ENCODE assay signal across 9 mouse cellular contexts in genomic region chr14:29721131-29721487, GRCm38 (mm10). TPM values are rescaled to one million over a fixed set of nuclear protein-coding genes. Genes with fewer than 3 reads are reported as not detected.
A peak's percentile ranks its signal among the peaks of the same experiment; 100 is the strongest.
DNase-seq lines count a peak whose midpoint lies in the region; ATAC-seq lines count a peak whose summit lies in the region.
"Had no signal": no experiment of that assay in that cellular context is flagged by ENCODE, and none has a peak within 500 bp of the region (broad histone marks: within the 10 kb centered on the region; RNA-seq: fewer than 3 reads in every experiment).

No protein-coding gene starts in this region.

- H3K4me3 ChIP-seq in heart, embryonic 12.5 days, result peak overlapping the region; percentile 69
- H3K4me3 ChIP-seq in hindbrain, embryonic 11.5 days (ENCODE audit: low read depth, low read length), result peak overlapping the region; percentile 66
- H3K4me3 ChIP-seq in midbrain, embryonic 11.5 days (ENCODE audit: low read depth, low read length), result peak overlapping the region; percentile 50

- DNase-seq in heart, postnatal 25 days (ENCODE audit: low spot score), result no peak
- peak; percentile 36 for DNase-seq in brain, adult 2 months (ENCODE audit: low read depth, low spot score)
- peak; percentile 50 for DNase-seq in hindbrain, embryonic 11.5 days (ENCODE audit: low spot score)
- peak; percentile 94 for DNase-seq in midbrain, embryonic 11.5 days (ENCODE audit: low spot score, missing footprints)
- no peak for DNase-seq in retina, embryonic 14.5 days (ENCODE audit: low spot score)
- DNase-seq in layer of hippocampus, adult 18-20 months (ENCODE audit: low spot score in 2 of 2), result no peak
- DNase-seq: thymus, adult 18-20 months had no signal

- H3K27me3 ChIP-seq in heart, embryonic 12.5 days (replicated peaks), result peaks cover 76% of the 10 kb centered on the region
- H3K27me3 ChIP-seq in hindbrain, embryonic 11.5 days (ENCODE audit: control insufficient read depth, insufficient read depth, low read length), result peaks cover 50% of the 10 kb centered on the region
- peaks cover 25% of the 10 kb centered on the region for H3K27me3 ChIP-seq in midbrain, embryonic 11.5 days (ENCODE audit: control insufficient read depth, insufficient read depth, low read length)

- no peak overlapping the region for H3K27ac ChIP-seq in heart, embryonic 12.5 days (ENCODE audit: poor library complexity, severe bottlenecking)
- peak overlapping the region; percentile 83; the same call in 1 of the 2 replicates for H3K27ac ChIP-seq in hindbrain, embryonic 11.5 days (ENCODE audit: low read depth, low read length)
- H3K27ac ChIP-seq in midbrain, embryonic 11.5 days (ENCODE audit: low read depth, low read length), result peak overlapping the region; percentile 79; the same call in 1 of the 2 replicates

- 3% methylated on average over 11 of the region's 11 CpGs for WGBS in heart, embryonic 12.5 days
- WGBS in hindbrain, embryonic 11.5 days, result under 1% methylated on average over 11 of the region's 11 CpGs
- 0% methylated on average over 11 of the region's 11 CpGs for WGBS in midbrain, embryonic 11.5 days

- H3K4me2 ChIP-seq in heart, embryonic 12.5 days, result peak overlapping the region; percentile 100
- H3K4me2 ChIP-seq in hindbrain, embryonic 11.5 days (replicated peaks; ENCODE audit: low read depth, low read length), result peak overlapping the region; percentile 99
- H3K4me2 ChIP-seq in midbrain, embryonic 11.5 days, result peak overlapping the region; percentile 97

- ATAC-seq in heart, embryonic 12.5 days (ENCODE audit: insufficient number of reproducible peaks, low FRiP score), result 0 out of 2 replicates have a peak, but pooled peaks have one; percentile 7
- no peak for ATAC-seq in hindbrain, embryonic 11.5 days (ENCODE audit: low FRiP score)
- no peak for ATAC-seq in midbrain, embryonic 11.5 days (ENCODE audit: low FRiP score)
- no peak for ATAC-seq in frontal cortex, adult (ENCODE audit: low TSS enrichment)

- intact Hi-C loops in heart, postnatal 25 days (cut with DNase I), result no loop called here

- peaks cover 23% of the 10 kb centered on the region for H3K4me1 ChIP-seq in heart, embryonic 12.5 days (replicated peaks)
- H3K4me1 ChIP-seq in hindbrain, embryonic 11.5 days (replicated peaks; ENCODE audit: control insufficient read depth, insufficient read depth, low read length), result no peaks in the 10 kb centered on the region
- H3K4me1 ChIP-seq in midbrain, embryonic 11.5 days (ENCODE audit: control insufficient read depth, insufficient read depth, low read length), result peaks cover 7% of the 10 kb centered on the region

- peak overlapping the region; percentile 72 for H3K9ac ChIP-seq in heart, embryonic 12.5 days
- peak overlapping the region; percentile 77 for H3K9ac ChIP-seq in hindbrain, embryonic 11.5 days (ENCODE audit: low read depth, low read length)
- H3K9ac ChIP-seq in midbrain, embryonic 11.5 days (ENCODE audit: low read length), result peak overlapping the region; percentile 79

- H3K36me3 ChIP-seq in heart, embryonic 12.5 days, result no peaks in the 10 kb centered on the region
- H3K36me3 ChIP-seq in hindbrain, embryonic 11.5 days (ENCODE audit: control insufficient read depth, insufficient read depth, low read length), result no peaks in the 10 kb centered on the region
- H3K36me3 ChIP-seq in midbrain, embryonic 11.5 days (ENCODE audit: control insufficient read depth, insufficient read depth, low read length), result no peaks in the 10 kb centered on the region

- H3K9me3 ChIP-seq in heart, embryonic 12.5 days (replicated peaks), result no peaks in the 10 kb centered on the region
- no peaks in the 10 kb centered on the region for H3K9me3 ChIP-seq in hindbrain, embryonic 11.5 days (ENCODE audit: control insufficient read depth, low read length)
- H3K9me3 ChIP-seq in midbrain, embryonic 11.5 days (ENCODE audit: control insufficient read depth, low read length), result no peaks in the 10 kb centered on the region

RNA-seq across cellular contexts. Expression of gene Cacna2d3, which starts 0.6 kb away (rescaled TPM):
- polyA plus RNA-seq in heart, embryonic 12.5 days (2016; fragmentation: Nextera tagmentation; extraction: Ambion mirVana), result 0.85 and 1.3 TPM in 2 replicates
- total RNA-seq in heart, postnatal 25 days (2021), result under 1 TPM; 0.31 to 0.60 TPM
- polyA plus RNA-seq in hindbrain, embryonic 11.5 days (2014; fragmentation: Nextera tagmentation; extraction: Ambion mirVana), result 18.1 and 20.4 TPM in 2 replicates
- 16.2 and 16.7 TPM in 2 replicates for polyA plus RNA-seq in midbrain, embryonic 11.5 days (2014; fragmentation: Nextera tagmentation; extraction: Ambion mirVana)
- 10 to 100 TPM; 85.8 to 89.9 TPM for total RNA-seq in layer of hippocampus, adult 18-20 months (2021)

Comparison
In these comparisons a context has a peak if more than half of its experiments do, and no peak if none do; other contexts are left out.
1. DNase-seq: peak in brain, adult 2 months (single experiment), hindbrain, embryonic 11.5 days (single experiment) and midbrain, embryonic 11.5 days (single experiment); none in heart, postnatal 25 days (single experiment), retina, embryonic 14.5 days (single experiment) and layer of hippocampus, adult 18-20 months (0 of 2).
2. Peak in every context shown above with its lines, with median percentiles within 50 percentile points of each other: H3K4me2 ChIP-seq, H3K4me3 ChIP-seq and H3K9ac ChIP-seq.